Mouse (Mus musculus) neural tube, postnatal 0 days (tissue): ENCODE results near the gene Taf1b. TPM values are rescaled to one million over a fixed set of nuclear protein-coding genes. Genes with fewer than 3 reads are reported as not detected.

Experiments used
- polyA plus RNA-seq: library from polyadenylated mRNA; unstranded; fragments of >200 nt; fragmentation: Nextera tagmentation; extraction: Ambion mirVana; gene quantifications from 2 replicates; pipeline ENCODE4 v1.2.1, GENCODE M21; 2015

Taf1b gene
- 29.4 and 31.5 TPM in 2 replicates for polyA plus RNA-seq

GRCm38 (mm10) chr12:24498150-24498840 lies at the start of gene Taf1b:
Gene Taf1b (plus strand): TSS chr12:24498359.

GRCm38 (mm10) chr12:24571523-24572392 lies 73.6 kb downstream of the Taf1b start, which contains the start of gene Grhl1:
Gene Grhl1 (plus strand): TSS chr12:24572283.

Other genes starting within 250 kb of the Taf1b start
- gene Grhl1, start 73.9 kb downstream of the Taf1b start, polyA plus RNA-seq, result 0.54 and 0.85 TPM in 2 replicates
- 8.5 and 9.8 TPM in 2 replicates for gene Klf11, start 152.9 kb downstream of the Taf1b start, polyA plus RNA-seq
- gene Cys1, start 183.5 kb downstream of the Taf1b start, polyA plus RNA-seq, result 1.9 and 3.4 TPM in 2 replicates
- 24.8 and 26.8 TPM in 2 replicates for gene Rrm2, start 209.9 kb downstream of the Taf1b start, polyA plus RNA-seq